Mouse (Mus musculus) C2C12 (cell line): ENCODE data around the gene Uchl4. TPM values are rescaled to one million over a fixed set of nuclear protein-coding genes. Genes with fewer than 3 reads are reported as not detected.
A peak's percentile ranks its signal among the peaks of the same experiment; 100 is the strongest.

ENCODE experiments used
- H3K27me3 ChIP-seq: one replicate; pipeline ENCODE4 v1.6.1; 2011; ENCODE audit not compliant: control insufficient read depth, insufficient read depth, insufficient read length
- H3K36me3 ChIP-seq: one replicate; pipeline ENCODE4 v1.6.1; 2011; ENCODE audit not compliant: control insufficient read depth, insufficient read depth
- H3K4me3 ChIP-seq: one replicate; pipeline ENCODE4 v1.5.1; 2011; ENCODE audit warnings: mild to moderate bottlenecking, control low read depth; ENCODE audit not compliant: poor library complexity, insufficient read depth, severe bottlenecking
- H3K79me2 ChIP-seq: one replicate; pipeline ENCODE4 v1.6.1; 2011; ENCODE audit not compliant: control insufficient read depth, insufficient read depth
- H3K79me3 ChIP-seq: one replicate; pipeline ENCODE4 v1.6.1; 2011; ENCODE audit warnings: low read depth, control low read depth
- H3ac ChIP-seq: one replicate; pipeline ENCODE3; 2011; ENCODE audit warnings: low read depth; ENCODE audit not compliant: control insufficient read depth, insufficient read length
- CEBPB ChIP-seq: IDR thresholded peaks from one replicate; pipeline ENCODE4 v1.6.1; 2011; ENCODE audit warnings: low read depth, mild to moderate bottlenecking, control low read depth, moderate library complexity
- CTCF ChIP-seq: IDR thresholded peaks from one replicate; pipeline ENCODE4 v1.5.1; 2011; ENCODE audit not compliant: control insufficient read depth, insufficient read depth, insufficient read length
- FOSL1 ChIP-seq: IDR thresholded peaks from one replicate; pipeline ENCODE4 v1.8.0; 2011; ENCODE audit warnings: mild to moderate bottlenecking, low read length; ENCODE audit not compliant: poor library complexity, insufficient read depth, severe bottlenecking
- MAX ChIP-seq: IDR thresholded peaks from one replicate; pipeline ENCODE4 v1.6.1; 2011; ENCODE audit warnings: mild to moderate bottlenecking, control low read depth
- MYOD1 ChIP-seq: IDR thresholded peaks from one replicate; pipeline ENCODE4 v1.6.1; 2011; ENCODE audit warnings: low read depth; ENCODE audit not compliant: control insufficient read depth, insufficient read length
- MYOG ChIP-seq: IDR thresholded peaks from one replicate; pipeline ENCODE4 v1.6.1; 2011; ENCODE audit not compliant: control insufficient read depth, insufficient read length; ENCODE audit errors: extremely low read depth
- USF1 ChIP-seq: IDR thresholded peaks from one replicate; pipeline ENCODE4 v1.6.1; 2011; ENCODE audit warnings: low read depth, mild to moderate bottlenecking, control low read depth, moderate library complexity
- polyA plus RNA-seq: library from polyadenylated mRNA; unstranded; fragments of >200 nt; fragmentation: generic; extraction: Trizol; gene quantifications from one replicate; pipeline ENCODE4 v1.2.1, GENCODE M21; 2012; ENCODE audit warnings: missing spikeins

The Uchl4 gene
- polyA plus RNA-seq, 1 experiment = 0.42 TPM

GRCm38 (mm10) chr9:64271249-64271648 lies 36.2 kb downstream of the Uchl4 start:
- Histone ChIP-seq H3K27me3 (no peaks in the 10 kb centered on the region), H3K79me3 (no peaks in the 10 kb centered on the region), H3ac (no peak overlapping the region), H3K79me2 (no peaks in the 10 kb centered on the region), H3K4me3 (no peak overlapping the region), H3K36me3 (no peaks in the 10 kb centered on the region)
- no peak for TF ChIP-seq MYOG

GRCm38 (mm10) chr9:64272611-64273010 lies 37.6 kb downstream of the Uchl4 start:
- no peaks in the 10 kb centered on the region for H3K27me3 ChIP-seq
- no peaks in the 10 kb centered on the region for H3K79me2 ChIP-seq
- no peaks in the 10 kb centered on the region for H3K79me3 ChIP-seq
- H3K4me3 ChIP-seq = no peak overlapping the region
- peak; percentile 8 for TF ChIP-seq CTCF
- TF ChIP-seq MAX = no peak
- H3ac ChIP-seq = no peak overlapping the region
- H3K36me3 ChIP-seq = no peaks in the 10 kb centered on the region

GRCm38 (mm10) chr9:64273757-64274156 lies 38.8 kb downstream of the Uchl4 start:
- TF ChIP-seq FOSL1 (no peak), CTCF (no peak), USF1 (no peak), CEBPB (no peak)
- Histone ChIP-seq H3ac (no peak overlapping the region), H3K36me3 (no peaks in the 10 kb centered on the region), H3K79me2 (no peaks in the 10 kb centered on the region), H3K27me3 (no peaks in the 10 kb centered on the region), H3K79me3 (no peaks in the 10 kb centered on the region), H3K4me3 (no peak overlapping the region)

GRCm38 (mm10) chr9:64274291-64274690 lies 39.3 kb downstream of the Uchl4 start:
- TF ChIP-seq USF1 (no peak), CTCF (no peak), MAX (no peak), FOSL1 (no peak), MYOD1 (no peak), MYOG (no peak), CEBPB (no peak)

GRCm38 (mm10) chr9:64274919-64275318 lies 39.9 kb downstream of the Uchl4 start:
- TF ChIP-seq MAX (no peak), MYOD1 (no peak), USF1 (no peak), CTCF (no peak), CEBPB (no peak), MYOG (no peak), FOSL1 (no peak)
- no peaks in the 10 kb centered on the region for H3K79me3 ChIP-seq
- H3ac ChIP-seq = no peak overlapping the region

More at GRCm38 (mm10) chr9:64274291-64274690, 39.3 kb downstream of the Uchl4 start:
- H3K79me3 ChIP-seq = no peaks in the 10 kb centered on the region
- no peak overlapping the region for H3K4me3 ChIP-seq
- no peaks in the 10 kb centered on the region for H3K36me3 ChIP-seq
- H3K27me3 ChIP-seq = no peaks in the 10 kb centered on the region
- H3ac ChIP-seq = no peak overlapping the region
- H3K79me2 ChIP-seq = no peaks in the 10 kb centered on the region

GRCm38 (mm10) chr9:64277706-64278105 lies 42.7 kb downstream of the Uchl4 start:
- no peak overlapping the region for H3ac ChIP-seq
- H3K27me3 ChIP-seq = no peaks in the 10 kb centered on the region
- H3K4me3 ChIP-seq = no peak overlapping the region
- peaks cover 13% of the 10 kb centered on the region for H3K79me2 ChIP-seq
- no peaks in the 10 kb centered on the region for H3K36me3 ChIP-seq
- H3K79me3 ChIP-seq = peaks cover 9% of the 10 kb centered on the region
- TF ChIP-seq CTCF = no peak

More at GRCm38 (mm10) chr9:64274919-64275318, 39.9 kb downstream of the Uchl4 start:
- Histone ChIP-seq H3K4me3 (no peak overlapping the region), H3K27me3 (no peaks in the 10 kb centered on the region), H3K36me3 (no peaks in the 10 kb centered on the region), H3K79me2 (no peaks in the 10 kb centered on the region)
